Mouse (Mus musculus): ENCODE results near the gene Myrfl. TPM values are rescaled to one million over a fixed set of nuclear protein-coding genes. Genes with fewer than 3 reads are reported as not detected.

Myrfl gene
- polyA plus RNA-seq, 1 experiment from 2014 or later = 0.97 TPM

GRCm38 (mm10) chr10:116727702-116728298 is 168.9 kb downstream of the Myrfl start:
- H3K27me3 ChIP-seq (ENCODE audit: control insufficient read depth, insufficient read depth, low read length) = no peaks in the 10 kb centered on the region
- no peaks in the 10 kb centered on the region for H3K36me3 ChIP-seq (ENCODE audit: control insufficient read depth, insufficient read depth, low read length)
- ATAC-seq (ENCODE audit: insufficient read depth, low FRiP score) = no peak
- no peaks in the 10 kb centered on the region for H3K9me3 ChIP-seq (replicated peaks; ENCODE audit: control insufficient read depth, low read length)
- 28% methylated on average over 14 of the region's 14 CpGs for WGBS
- peak overlapping the region; percentile 39 for H3K4me2 ChIP-seq (ENCODE audit: low read depth, low read length)
- peak overlapping the region; percentile 49; the same call in 1 of the 2 replicates for H3K9ac ChIP-seq (ENCODE audit: low read length)
- H3K4me3 ChIP-seq (replicated peaks; ENCODE audit: low read length) = no peak overlapping the region
- 0 out of 2 replicates have a peak, but pooled peaks cover 2% of the 10 kb centered on the region for H3K4me1 ChIP-seq (ENCODE audit: control insufficient read depth, insufficient read depth, low read length)
- no peak overlapping the region for H3K27ac ChIP-seq (ENCODE audit: low read length)

Other genes with a start within 250 kb of the Myrfl start
- gene Rab3ip, start 53.9 kb upstream of the Myrfl start, polyA plus RNA-seq (2015; fragmentation: Nextera tagmentation; extraction: Ambion mirVana) = 21.3 and 22.1 TPM in 2 replicates
- not detected in 2 replicates for gene Gm10271, start 75.7 kb upstream of the Myrfl start, polyA plus RNA-seq (2015; fragmentation: Nextera tagmentation; extraction: Ambion mirVana)
- 0.59 TPM in 1 of 2 replicates, not detected in the other for gene Best3, start 89.4 kb upstream of the Myrfl start, polyA plus RNA-seq (2015; fragmentation: Nextera tagmentation; extraction: Ambion mirVana)
- not detected in 2 replicates for gene Lrrc10, start 148.4 kb upstream of the Myrfl start, polyA plus RNA-seq (2015; fragmentation: Nextera tagmentation; extraction: Ambion mirVana)
- 201 and 215 TPM in 2 replicates for gene Cct2, start 166.9 kb upstream of the Myrfl start, polyA plus RNA-seq (2015; fragmentation: Nextera tagmentation; extraction: Ambion mirVana)

Data from stomach, embryonic 16.5 days (tissue).